Mouse (Mus musculus): ENCODE measurements around the gene Ralgapa2. TPM values are rescaled to one million over a fixed set of nuclear protein-coding genes. Genes with fewer than 3 reads are reported as not detected.

Ralgapa2 gene
- total RNA-seq, 4 experiments from 2014 or later: 19.6 to 23.7 (median 20.7) TPM

DNA sequence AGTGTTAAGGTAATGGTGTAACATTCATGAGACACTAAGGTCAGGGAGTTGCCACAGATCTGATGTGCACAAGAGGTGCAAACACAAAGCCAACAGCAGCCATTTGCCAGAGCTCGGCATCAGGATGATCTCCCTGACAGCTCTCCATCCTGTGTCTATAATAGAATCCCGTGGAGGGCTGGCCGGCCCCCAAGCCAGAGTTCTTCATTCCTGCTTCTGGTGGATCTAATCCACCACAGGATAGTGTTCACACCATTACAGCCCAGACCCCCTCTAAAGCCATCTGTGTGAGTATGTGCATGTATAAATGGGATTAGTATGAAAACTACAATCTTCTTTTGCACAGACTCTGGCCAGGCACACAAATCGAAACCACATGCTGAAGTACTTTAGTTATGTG is 150.2 kb downstream of the Ralgapa2 start:
- no peak for DNase-seq (ENCODE audit: low spot score in 2 of 2)

DNA sequence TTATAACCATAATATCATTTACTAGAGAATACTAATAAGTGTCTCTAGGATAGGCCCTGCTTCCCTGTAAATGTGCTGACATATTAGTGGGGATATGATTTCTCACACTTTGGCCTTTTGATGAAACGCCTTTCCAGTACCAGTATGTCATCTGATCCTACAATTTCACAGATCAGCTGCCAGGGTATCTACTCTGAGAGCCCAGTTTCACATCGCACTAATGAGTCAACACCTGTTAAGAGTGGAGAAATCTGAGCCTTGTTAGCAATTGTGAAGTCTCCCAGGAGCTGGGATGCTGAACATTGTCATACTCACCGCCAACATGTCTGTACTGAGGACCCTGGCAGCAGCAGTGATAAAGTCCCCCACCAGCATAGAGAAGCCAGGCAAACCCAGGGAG is 151.1 kb downstream of the Ralgapa2 start:
- no peak for DNase-seq (ENCODE audit: low spot score in 2 of 2)

DNA sequence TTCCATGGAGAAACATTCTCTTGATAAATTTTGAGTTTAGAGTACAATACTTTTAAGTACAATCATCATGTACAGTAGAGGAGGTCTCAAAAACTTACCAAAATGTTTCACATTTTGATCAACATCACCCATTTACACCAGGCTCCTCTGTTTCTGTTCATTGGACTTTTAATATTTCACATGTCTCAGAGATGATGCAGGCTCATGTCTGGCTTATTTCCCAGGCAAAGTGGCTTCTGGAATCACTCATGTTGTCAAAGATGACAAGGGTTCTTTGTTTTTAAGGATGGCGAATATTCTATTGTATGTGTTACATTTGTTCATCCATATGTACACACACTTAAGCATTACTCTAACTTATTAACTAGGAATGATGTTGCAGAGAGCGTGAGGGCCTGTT is 152.5 kb downstream of the Ralgapa2 start:
- no peak for DNase-seq (ENCODE audit: low spot score in 2 of 2)

DNA sequence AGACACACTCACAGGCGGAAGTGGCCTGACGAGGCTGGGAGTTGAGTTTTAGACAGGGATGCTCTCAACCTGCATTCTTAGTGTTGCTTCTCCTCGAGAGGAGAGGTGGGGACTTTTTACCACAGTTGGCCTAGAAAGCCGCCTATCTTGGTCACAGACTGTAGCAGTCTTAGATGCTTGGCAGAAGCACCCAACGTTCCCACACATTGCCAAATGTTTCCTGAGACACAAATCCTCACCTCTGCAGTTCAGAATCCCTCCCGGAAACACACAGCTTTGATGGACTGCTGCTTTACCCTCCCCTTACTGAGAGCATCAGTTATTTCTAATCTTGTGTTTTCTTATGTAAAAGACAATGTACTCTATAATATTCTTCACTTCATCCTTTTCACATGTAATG is 155.6 kb downstream of the Ralgapa2 start:
- peak in 1 of 2 experiments; percentile 32 for DNase-seq (ENCODE audit: low spot score in 2 of 2)

DNA sequence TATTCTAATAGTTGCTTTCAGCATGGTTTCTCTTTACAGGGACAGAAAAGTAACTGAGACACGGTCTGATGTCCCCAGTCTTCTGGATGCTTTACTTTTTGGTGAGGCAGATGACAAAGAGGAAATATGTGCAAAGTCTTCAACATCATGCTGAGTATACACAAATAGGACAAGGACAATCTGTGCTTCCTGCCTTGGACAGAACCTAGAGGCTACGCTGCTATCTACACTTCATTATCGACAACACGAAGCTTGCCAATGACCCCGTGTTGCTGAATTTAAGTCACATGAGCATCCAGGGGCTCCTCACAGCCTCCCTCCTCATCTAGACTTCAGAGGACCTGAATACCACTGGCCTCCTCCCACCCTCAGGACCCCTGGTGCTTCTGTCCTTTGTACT is 161.9 kb downstream of the Ralgapa2 start:
- no peak for DNase-seq (ENCODE audit: low spot score in 2 of 2)

DNA sequence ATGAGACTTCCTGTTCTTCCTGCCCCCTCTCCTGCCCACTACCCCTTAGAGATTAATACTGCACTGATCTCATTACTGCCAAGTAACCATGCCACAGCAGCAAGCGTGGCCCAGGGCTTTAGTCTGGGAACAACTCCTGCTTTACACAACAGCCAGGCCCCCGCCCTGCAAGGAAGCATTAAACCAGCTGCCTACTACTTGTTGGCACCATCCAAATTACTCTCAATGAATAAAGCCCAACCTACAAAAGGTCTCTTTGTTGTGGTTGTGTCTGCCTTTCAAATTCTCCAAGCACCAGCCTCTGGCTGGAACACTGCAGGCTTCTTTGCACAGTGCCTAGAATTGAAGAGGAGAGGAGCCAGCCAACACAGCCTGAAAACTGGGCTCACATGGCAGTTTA is 164.2 kb downstream of the Ralgapa2 start:
- DNase-seq (ENCODE audit: low spot score in 2 of 2): peak in 1 of 2 experiments; percentile 74

DNA sequence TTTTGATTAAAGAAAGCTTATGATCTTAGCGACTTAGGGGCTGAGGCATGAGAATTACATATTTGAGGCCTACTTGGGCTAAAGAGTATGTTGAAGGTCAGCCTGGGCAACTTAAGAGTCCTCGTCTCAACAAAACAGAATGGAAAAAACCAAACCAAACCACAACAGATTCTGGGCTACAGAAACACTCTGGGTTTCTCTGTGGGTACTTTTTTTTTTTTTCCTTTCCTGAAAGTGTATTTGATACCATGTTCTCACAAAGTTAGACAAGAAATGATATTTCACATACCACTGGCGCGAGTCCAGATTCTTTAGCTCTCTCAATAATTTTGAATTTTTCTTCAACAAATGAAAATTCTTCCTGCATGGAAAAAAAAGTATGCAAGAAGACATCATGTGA is 172.1 kb downstream of the Ralgapa2 start:
- no peak for DNase-seq (ENCODE audit: low spot score in 2 of 2)

DNA sequence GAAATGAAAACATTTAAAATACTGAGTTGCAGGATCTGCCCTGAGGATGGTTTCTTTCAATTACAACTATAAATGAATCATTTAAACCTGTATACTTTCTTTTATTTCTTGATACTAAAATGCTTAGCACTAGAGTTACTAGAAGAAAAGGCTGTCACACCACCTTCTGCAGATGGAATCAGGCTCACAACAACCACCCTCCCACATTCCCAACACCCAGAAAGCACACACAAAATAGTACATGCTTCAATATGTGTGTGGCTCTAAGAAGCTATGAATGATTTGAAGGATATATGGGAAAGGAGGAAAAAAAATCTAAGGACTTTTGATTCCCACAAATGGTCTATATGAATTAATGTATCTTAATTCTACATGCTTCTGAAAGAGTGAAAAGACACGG is 174.6 kb downstream of the Ralgapa2 start:
- DNase-seq (ENCODE audit: low spot score in 2 of 2): no peak

DNA sequence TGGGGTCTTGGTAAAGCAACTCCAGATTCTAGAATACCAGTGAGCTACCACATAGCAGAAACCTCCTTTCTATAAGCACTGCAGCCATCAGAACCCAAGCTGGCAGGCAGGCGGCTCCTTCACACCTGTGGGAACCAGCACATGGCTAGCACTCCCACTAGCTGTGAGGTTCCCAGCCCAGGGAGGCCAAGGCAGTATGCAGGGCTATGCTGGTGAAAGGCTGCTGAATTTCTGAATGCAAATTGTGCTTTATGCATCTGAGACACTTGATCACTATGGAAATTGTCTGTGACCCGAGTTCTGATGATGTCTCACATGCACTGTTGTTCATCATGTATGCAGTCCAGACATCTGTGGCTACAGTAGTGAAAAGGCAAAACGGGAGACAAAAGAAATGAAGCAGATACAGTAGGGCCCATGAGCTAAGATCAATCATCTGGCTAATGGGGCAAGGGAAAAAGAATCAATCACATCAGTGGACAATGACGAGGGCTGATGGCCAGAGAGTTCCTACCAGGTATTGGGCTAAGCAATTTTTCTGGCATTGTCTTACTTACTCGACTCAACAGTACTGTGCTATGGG is 180.2 kb downstream of the Ralgapa2 start:
- DNase-seq (ENCODE audit: low spot score in 2 of 2): no peak

DNA sequence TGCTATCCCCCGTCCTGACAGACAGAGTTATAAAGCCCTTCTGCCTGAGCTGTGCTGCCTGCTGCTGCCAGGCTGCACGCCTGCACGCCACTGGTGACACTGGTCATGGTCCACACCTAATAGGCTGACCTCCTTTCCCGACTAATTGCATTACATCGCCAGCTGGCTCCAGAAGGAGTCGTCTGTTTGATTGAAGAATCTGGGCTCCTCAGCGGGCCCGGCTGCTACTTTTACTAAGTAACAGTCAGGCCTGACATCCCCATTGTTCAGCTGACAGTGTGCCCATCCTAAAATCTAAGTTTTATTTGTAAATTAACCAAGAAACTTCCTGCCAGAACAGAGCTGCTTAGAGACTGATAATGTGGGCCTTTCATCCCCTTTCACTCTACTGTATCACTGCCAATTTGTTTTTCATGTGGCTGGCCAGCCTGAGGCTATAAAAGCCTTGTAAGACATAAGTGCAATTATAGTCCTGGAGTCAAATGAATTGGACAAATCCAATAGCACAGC is 181.3 kb downstream of the Ralgapa2 start:
- DNase-seq (ENCODE audit: low spot score in 2 of 2): peak in 1 of 2 experiments; percentile 51

DNA sequence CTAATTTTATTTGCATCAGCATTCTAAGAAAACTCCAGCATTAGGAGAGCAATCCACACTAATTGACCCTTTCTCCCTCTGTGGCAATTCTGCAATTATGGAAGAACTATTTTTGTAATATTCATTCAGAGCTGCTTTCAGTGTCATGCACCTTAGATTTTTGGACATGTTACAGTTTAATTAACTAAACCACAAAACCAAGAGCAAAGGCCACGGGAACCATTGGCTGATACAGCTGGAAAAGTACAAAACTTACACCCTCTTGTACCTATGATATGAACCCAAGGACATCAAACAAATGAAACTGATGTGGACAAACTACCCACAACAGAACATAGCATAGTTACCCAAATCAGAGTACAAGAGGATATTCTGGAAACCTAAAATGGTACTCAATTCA is 182.0 kb downstream of the Ralgapa2 start:
- DNase-seq (ENCODE audit: low spot score in 2 of 2): no peak

DNA sequence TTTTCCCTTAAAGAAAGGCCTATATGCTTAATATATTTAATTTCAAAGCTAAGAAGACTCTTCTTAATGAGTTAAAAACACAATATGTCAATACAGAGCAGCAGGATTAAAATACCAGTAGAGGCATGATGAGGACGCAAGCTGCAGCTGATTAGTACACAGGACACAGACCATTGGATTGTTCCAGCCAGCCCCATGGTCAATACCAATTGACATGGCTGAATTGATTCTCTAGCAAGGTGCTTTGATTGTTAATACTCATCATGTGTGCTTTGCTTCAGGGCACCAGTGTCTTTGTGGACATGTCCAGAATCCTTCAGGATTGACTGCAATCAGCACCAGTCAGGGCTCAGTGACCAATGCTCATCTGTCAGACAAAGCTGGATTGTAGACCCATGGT is 185.5 kb downstream of the Ralgapa2 start:
- DNase-seq (ENCODE audit: low spot score in 2 of 2): no peak

DNA sequence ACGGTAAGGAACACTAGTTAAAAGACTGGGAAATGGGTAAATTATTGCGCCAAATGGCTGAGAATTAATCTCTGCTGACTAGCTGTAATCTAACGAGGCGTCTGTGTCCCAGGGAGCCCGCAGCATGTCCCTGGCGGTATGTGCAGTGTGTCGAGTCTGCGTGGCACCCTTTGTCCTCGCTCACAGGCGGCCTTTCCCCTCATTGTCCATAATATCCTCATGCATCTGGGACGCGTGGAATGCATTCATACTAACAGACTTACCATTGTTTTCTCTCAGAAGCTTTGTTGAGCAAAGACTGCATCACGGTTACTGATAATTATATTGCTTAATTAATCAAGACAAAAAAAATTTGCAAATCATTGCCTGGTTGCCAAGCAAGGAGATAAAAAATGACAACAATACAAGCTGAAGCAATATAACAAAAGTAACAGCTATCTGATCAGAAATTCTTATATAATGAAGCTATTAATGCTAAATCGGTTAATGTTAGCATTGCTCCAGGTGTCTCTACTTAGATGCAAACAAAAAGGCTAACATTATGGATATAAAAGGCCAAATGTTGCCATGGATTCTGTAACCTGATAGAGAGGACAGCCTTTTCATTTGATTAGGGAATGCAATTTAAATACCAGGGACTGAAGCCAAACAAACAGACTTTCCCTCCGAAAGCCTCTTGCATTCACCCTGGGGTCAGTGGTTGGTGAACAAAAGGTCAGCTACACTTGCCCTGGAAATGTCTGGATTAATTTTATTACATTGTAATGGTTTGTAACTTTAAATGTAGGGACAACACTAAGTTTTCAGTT is 187.0 kb downstream of the Ralgapa2 start:
- DNase-seq (ENCODE audit: low spot score in 2 of 2): no peak

DNA sequence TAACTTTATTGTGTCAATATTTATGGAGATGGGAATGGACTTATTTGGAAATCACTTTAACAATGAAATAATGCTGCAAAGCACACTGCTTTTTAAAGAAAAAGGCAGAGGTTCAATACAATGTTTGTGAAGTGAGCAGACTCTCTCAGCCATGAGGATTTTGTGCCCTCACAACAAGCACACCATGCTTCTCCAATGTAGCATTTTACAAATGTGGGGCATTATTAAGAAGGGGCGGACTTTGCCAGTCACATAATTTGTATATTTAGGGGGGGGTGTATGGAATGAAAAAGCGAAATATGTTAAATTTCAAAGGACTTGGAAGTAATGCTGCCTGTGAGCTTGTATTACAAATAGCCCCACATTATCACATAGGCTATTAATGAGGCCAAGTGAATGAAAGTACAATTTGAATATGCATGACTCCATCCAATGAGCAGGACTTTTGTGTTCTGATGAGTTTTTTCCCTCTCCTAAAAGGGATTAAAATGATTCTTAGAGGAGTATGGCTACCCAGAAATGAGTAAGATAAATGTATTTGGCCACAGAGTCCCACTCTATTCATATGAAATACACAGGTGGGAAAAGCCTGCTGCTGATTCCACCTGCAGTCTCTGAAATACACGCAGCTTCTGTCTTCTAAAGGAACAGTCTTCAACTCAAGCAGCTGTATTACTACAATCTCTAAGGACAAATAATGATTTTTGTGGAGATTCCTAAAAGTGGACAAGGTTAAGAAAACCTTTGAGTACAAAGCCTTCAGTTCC is 187.8 kb downstream of the Ralgapa2 start:
- no peak for DNase-seq (ENCODE audit: low spot score in 2 of 2)

DNA sequence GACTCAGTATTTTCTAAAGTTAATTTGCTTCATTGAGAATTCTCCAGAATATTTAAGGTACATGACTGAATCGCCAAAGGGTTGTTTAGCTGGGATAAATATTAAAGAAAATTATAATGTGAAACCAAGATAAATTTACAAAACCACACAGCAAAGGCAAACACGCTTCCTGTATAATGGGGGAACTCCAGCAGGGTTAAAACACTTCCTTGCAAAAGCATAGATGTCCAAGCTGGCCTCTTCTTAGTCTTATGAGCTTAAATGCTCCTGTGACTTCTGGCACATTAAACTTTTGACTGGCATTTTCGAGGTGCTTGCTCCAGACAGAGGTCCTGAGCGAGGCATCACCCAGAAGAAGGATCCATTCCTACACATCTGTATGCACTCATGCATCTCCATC is 188.6 kb downstream of the Ralgapa2 start:
- no peak for DNase-seq (ENCODE audit: low spot score in 2 of 2)

DNA sequence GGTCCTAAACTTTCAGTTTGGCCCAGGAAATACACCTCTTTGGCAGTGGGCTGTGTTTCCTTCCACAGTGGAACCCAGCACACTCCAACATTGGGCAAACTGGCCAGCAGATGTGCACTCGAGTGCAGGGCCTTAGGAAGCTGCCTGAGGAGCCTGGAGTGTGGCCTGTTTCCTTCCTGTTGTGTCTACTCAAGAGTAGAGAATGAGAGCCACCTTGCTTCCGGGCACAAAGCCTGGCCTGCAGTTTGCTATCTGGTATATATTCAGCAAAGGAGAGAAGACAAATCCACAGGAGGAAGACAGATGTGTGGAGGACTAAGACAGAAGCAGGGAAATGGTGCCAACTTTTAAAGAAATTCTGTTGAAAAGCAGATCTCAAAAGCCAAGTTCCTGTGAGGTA is 189.4 kb downstream of the Ralgapa2 start:
- DNase-seq (ENCODE audit: low spot score in 2 of 2): no peak

DNA sequence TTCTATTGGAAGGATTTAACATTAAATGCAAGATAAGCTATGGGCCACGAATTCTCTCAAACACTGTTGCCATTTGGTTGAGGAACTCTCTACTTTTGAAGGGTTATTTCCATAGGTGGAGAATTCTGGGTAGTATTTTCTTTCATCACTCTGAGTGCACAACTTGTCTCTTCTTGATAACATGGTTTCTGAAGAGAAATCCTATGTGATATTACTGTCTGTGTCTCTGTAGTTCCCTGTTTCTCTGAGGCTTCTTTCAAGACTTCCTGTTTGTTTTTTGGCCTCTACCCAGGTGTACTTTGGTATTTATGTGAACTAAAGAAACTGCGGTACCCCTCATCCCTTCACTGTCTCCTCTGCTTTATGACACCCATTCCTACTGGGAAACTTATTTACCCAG is 190.1 kb downstream of the Ralgapa2 start:
- DNase-seq (ENCODE audit: low spot score in 2 of 2): no peak

DNA sequence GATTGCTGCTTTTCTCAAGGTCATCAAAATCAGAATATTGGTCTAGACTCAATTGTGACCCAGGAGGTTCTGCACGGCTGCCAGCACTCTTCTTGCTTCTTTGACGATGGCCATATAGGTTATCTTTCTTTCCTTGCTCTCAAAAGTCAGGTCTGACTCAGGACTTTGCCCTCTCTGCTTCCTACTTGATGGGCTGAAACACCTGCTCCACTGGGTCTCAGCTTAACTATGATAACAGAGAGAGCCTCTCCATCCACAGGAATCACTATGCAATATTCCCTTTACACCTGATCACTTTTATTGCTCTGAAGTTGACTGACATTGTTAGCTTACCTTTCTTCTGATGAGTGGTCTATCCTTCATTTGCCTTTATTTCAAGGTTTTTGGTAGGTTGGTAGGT is 191.5 kb downstream of the Ralgapa2 start:
- DNase-seq (ENCODE audit: low spot score in 2 of 2): no peak

DNA sequence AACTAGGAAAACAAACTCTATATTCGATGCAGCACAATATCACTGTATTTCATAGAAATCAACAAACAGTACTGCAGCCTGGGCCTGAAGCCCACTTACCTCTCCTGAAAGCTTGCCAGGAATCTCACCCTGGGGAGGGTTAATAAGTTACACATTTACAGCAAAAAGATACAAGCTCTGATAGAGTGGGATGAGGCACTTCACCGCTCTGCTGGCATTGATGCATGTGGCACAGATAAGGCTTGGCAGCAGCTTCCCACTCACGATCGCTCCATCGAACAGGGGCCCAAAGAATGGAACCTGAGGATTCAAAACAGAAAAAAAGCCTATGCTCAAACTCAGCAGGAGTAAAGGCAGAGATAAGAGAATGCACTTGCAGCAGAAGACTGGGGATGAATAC is 197.4 kb downstream of the Ralgapa2 start:
- no peak for DNase-seq (ENCODE audit: low spot score in 2 of 2)

DNA sequence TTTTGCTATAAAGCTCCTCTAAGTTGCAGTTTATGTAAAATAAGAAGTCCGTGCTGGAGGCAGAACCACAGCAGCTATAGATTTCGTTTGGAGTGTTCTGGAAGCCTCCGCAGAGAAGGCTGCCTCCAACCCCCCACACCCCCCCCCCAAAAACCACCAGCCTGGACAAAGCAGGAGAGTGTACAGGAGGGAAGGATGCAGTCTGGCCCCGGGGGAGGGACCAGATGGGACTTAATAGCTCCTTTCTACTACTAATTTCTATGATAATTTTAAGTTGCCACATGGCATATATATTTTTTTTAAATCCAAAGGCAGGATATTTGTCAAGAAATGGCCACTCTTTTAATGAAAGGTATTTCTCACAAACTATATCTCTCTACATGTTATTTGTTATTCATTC is 198.3 kb downstream of the Ralgapa2 start:
- no peak for DNase-seq (ENCODE audit: low spot score in 2 of 2)

DNA sequence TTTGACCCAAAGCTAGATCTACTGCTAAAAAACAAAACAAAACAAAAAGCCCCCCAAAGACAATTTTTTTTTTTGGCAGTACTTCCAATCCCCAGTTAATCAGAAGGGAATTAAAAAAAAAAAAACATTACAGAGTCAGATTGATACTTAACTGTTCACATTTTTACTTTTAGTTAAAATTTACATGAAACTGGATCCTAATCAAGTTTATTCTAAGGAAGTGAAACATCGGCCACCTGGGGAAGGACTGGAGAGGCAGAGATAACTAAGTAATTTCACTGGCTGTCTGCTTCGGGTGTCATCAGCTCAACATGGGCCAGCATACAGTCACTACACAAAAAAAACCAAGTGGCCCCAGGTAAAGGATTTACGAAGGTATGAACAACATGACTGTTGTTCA is 201.4 kb downstream of the Ralgapa2 start:
- DNase-seq (ENCODE audit: low spot score in 2 of 2): no peak

DNA sequence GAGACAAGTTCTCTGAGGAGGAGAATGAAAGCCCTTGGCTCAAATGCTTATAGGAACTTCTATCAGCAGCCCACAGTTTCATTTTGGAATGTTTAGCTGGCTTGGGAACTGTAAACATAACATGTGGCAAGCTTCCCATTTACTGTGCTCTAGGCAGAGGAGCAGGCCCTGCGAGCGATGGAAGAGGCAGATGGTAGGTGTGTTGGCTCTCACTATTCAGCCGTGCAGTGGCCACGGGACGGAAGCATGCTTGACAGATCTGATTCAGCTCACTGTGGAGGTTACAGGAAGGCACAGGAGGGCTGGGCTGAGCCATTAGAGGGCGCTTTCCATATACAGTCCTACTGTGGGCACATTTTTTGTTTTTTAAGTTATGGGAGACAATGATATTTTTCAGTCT is 201.9 kb downstream of the Ralgapa2 start:
- no peak for DNase-seq (ENCODE audit: low spot score in 2 of 2)

Measured in left cerebral cortex, adult 8-10 months (tissue).